Mouse (Mus musculus): Measurements from ENCODE around the gene Wtip.
"Not testable (repeated sequence)": the region's sequence is repeated elsewhere in the genome, so short reads cannot be mapped to it uniquely, and the experiment has no call there.

The Wtip gene

GRCm38 (mm10) chr7:34133117-34133762 lies at the start of gene Wtip:
TSS of gene Wtip (minus strand) at chr7:34133268.
- DNase-seq = peak; percentile 10

GRCm38 (mm10) chr7:34176241-34176640 lies 43.2 kb upstream of the Wtip start:
- DNase-seq = not testable (repeated sequence)

- no peak for DNase-seq
These were observed 39.2 kb upstream of the Wtip start for GRCm38 (mm10) chr7:34172251-34172650.

DNA sequence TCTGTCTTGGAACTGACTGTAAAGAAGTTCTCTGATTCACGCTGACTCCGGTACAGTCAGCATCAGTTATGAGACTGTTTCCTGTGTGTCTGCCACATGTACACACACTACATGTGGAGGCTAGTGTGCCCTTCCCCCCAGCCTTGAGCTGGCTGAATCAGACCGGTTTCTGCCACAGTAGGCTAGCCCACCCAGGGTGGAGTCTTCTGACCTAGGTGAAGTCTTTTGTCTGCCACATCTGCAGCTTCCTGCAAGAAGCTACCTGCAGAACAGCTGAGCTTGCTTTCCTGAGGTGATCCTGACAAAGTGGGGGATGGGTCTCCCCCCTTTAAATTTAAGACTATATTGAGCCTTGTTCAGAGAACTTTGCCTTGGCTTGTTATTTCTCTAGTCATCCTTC lies 36.4 kb upstream of the Wtip start, which contains the start of gene Uba2:
TSS of gene Uba2 (minus strand) at position 146 of the 400 bp plus-strand sequence.
- no peak for DNase-seq

DNA sequence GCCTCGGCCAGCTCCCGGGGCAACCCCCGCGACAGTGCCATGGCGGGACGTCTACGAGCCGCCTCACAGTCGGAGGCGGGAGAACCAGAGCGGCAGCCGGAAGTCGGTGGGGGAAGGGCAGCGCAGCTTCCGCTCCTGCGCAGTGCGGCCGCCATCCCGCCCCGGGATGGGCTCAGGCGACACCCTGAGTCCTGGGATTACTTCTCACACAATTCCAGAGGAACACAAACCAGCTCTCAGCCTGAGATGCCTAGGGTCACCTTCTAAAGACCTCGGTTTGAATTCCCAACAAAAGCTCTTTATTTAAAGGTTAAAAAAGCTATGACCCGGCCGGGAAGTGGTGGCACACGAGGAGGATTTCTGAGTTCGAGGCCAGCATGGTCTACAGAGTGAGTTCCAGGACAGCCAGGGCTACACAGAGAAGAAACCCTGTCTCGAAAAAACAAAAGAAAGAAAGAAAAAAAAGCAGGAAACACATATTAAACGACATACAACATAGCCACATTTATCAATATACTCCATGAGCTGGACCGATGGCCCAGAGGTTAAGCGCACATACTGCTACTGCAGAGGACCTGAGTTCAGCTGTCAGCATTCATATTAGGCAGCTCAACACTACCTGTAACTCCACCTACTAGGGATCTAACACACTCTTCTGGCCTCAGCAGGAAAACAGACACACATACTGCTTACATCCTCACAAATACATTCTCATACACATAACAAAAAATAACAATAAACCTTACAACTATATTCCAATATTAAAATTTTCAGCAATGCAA lies 35.6 kb upstream of the Wtip start:
- peak; percentile 91 for DNase-seq

DNA sequence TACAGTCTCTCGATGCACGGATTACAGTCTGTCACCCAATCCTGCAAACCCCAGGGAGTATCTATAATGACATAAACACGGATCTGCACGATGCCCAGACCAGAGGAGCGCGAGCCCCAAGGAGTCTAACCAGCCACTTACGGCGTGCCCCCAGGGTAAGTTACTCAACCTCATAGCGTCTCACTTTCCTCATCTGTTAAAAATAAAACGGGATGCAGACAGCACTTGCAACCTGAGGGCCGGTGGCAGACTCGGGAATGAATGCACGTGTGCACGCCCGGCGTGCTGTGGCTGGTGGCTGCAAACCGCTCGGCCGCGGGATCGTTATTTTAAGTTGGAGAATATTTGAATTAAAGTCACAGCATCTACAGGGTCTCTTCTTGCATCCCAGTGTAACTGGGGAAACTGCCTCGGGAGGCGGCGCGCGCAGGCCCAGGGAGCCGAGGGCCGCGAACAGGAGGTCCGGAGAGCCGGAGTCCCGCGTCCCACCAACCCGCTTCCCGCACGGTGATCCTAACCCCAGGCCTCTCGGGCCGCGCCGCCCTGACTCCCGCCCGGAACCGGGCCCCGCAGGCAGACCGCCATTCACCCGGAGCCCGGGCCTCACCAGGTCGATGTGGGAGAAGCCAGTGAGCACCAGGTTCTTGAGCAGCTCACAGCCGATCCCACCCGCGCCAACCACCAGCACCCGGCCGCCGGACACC lies 34.9 kb upstream of the Wtip start:
- no peak for DNase-seq

- DNase-seq = no peak
These were observed 33.8 kb upstream of the Wtip start for GRCm38 (mm10) chr7:34166850-34167249.

GRCm38 (mm10) chr7:34165999-34166398 lies 32.9 kb upstream of the Wtip start:
- DNase-seq = no peak

DNA sequence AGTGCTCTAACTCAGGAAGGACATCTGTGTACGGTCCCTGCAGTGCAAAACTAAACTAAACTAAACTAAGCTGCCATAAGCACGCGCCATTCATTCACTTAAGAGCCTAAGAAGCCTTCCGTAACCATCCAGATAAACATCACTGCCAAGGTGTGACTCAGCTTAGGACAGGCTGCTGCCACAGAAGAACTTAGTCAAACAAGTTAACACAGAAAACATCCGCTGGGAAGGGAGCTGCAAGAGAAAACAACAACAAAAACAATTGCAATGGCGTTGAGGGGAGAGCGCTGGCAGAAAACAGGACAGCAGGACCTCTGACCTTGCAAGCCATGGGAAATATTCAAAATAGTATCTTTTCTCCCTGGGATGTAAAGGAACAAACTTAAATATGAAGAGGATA lies 31.6 kb upstream of the Wtip start:
- no peak for DNase-seq

DNA sequence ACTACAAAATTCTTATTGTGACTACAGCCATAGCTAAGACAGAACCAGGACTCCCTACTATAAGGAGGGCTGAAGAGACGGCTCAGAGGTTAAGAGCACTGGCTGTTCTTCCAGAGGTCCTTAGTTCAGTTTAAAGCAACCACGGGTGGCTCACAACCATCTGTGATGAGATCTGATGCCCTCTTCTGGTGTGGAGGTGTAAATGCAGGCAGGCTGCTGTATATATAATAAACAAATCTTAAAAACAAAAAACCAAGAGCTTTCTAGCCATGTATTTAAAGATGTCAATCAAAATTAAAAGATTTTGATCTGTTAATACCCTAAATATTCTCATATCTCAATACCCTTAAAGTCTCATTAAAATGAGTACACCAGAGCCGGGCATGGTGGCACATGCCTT lies 26.1 kb upstream of the Wtip start:
- DNase-seq = no peak

- no peak for DNase-seq
These were observed 24.9 kb upstream of the Wtip start for GRCm38 (mm10) chr7:34157994-34158393.

GRCm38 (mm10) chr7:34147193-34147592 lies 14.1 kb upstream of the Wtip start:
- DNase-seq = no peak

- no peak for DNase-seq
These were observed 8.1 kb upstream of the Wtip start for GRCm38 (mm10) chr7:34141123-34141522.

DNA sequence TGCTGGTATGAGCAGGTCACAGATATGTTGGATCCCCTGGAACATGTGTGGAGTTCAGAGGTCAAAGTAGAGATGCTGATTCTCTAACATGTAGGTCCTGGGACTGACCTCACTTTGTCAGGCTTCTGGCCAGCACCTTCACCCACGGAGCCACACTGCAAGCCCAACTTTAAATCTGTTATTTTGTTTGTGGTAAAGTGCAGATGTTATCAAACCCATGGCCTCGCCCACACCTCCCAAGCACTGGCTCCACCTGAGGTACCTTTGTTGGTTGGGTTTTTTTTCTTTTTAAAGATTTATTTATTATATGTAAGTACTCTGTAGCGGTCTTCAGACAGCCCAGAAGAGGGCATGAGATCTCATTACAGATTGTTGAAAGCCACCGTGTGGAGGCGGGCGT lies 6.4 kb upstream of the Wtip start:
- no peak for DNase-seq

- no peak for DNase-seq
These were observed 1.3 kb upstream of the Wtip start for GRCm38 (mm10) chr7:34134336-34134735.

DNA sequence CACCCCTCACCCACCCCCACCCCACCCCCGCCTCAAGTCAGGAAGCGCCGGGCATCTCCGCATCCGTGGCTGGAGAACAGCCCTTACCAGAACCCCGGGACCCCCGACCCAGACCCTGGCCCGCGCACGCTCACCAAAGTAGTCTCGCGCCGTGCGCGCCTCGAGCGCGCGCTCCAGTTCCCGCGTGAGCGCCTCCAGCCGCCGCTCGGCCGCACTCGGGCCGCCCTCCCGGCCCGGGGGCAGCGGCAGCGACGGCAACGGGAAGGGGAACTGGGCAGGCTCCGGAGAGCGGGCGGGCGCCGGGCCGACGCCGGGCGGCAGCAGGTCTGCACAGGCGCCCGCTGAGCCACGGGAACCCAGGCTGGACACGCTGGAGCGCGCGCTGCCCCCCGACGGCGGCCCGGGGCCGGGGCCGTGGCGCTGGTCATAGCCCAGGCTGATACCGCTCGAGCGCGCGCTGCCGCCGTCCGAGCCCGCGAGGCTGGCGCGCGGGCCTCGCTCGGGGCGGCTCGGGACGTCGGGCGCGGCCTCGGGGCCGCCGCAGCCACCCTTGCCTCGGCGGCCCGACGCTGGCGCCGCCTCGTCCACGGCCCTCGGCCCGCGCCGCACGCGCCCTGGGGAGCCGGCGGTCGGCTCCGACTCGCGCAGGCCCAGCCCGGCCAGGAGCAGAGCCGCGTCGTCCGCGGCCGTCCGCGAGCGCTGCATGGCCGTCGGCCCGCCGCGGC lies 551 bp downstream of the Wtip start:
- DNase-seq = no peak

- no peak for DNase-seq
These were observed 1.1 kb downstream of the Wtip start for GRCm38 (mm10) chr7:34131959-34132354.

DNA sequence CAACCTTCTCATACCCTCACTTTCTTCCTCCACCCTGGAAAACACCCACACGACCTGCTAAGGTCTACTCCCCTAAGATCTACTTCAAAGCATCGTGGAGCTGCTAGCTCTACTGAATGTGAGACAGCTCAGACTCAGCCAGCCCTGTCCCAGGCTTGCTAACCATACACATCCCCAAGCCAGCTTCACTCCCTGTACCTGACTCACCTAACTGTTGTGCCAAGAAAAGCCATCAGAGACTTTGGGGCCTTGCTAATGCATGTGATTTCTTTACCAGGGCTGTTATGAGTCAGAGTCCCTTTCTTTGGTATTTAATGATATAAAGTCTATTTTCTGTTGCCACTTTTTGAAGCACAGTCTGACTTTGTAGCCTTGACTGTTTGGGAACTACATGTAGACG lies 1.9 kb downstream of the Wtip start:
- no peak for DNase-seq

GRCm38 (mm10) chr7:34126291-34126690 lies 6.8 kb downstream of the Wtip start:
- no peak for DNase-seq

GRCm38 (mm10) chr7:34125346-34125745 lies 7.7 kb downstream of the Wtip start:
- no peak for DNase-seq

DNA sequence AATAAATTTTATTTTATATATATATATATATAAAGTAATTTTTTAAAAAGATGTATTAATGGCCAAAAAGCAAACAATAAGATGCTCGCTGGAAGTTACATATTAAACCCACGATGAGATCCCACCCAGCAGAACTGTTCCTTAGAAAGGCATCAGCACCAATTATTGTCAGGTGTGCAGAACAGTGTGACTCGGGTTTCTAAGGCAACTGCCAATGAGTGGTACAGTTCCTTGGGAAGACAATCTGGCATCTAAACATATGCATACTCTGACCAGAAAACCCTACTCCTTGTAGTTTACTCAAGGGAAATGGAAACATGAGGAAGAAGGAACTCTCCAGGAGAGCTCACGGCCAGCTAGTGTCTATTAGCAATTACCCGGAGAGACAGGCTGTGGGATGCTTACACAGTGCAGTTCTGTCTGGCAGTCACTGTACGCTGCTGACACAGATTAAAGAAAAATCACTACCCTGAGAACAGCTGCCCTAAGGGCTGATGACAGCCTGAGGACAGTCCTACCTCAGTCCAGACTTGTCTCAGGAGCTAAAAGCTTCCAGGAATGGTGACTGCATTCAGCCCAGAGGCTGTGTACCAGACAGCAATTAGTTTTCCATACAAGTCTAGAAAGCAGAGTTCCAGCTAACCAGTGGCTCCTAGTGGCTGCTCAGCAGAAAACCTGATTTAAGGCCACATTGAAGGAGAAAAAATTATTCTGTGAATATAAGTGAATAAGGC lies 9.9 kb downstream of the Wtip start:
- no peak for DNase-seq

DNA sequence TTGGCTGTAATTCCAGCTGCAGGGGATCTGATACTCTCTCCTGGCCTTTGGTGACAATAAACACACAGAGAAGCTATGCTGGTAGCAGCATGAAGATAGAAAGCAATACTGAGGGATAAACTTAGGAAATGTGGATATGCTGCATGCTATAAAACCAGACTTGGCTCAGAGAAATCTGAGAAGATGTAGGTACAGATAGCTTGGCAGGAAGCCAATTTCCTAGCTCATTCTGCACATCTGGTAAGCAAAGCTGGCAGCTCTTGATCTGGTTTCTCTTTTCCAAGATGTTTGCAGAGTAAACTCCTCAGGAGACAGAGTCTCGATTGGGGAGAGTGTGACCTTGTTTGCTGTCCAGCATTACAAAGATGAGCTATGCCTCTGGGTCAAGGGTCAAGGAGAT lies 12.4 kb downstream of the Wtip start:
- not testable (repeated sequence) for DNase-seq
